Mouse (Mus musculus) kidney, adult 2 months (tissue): ENCODE measurements around the gene Egfr. TPM values are rescaled to one million over a fixed set of nuclear protein-coding genes. Genes with fewer than 3 reads are reported as not detected.
A peak's percentile ranks its signal among the peaks of the same experiment; 100 is the strongest.

Source experiments
- DNase-seq: peaks from one replicate; pipeline ENCODE4 v3.0.0; 2021
- H3K27ac ChIP-seq: fragments of 200-500 bp; 2 replicates; pipeline ENCODE4 v1.5.1; 2012; ENCODE audit warnings: low read depth, low read length, control low read depth, inconsistent platforms; ENCODE audit not compliant: insufficient read depth
- H3K27me3 ChIP-seq: fragments of 200-500 bp; replicated peaks from 2 replicates; pipeline ENCODE4 v1.6.1; 2012; ENCODE audit warnings: mild to moderate bottlenecking, moderate library complexity, low read length, inconsistent platforms; ENCODE audit not compliant: control insufficient read depth, insufficient read depth
- H3K36me3 ChIP-seq: fragments of 200-500 bp; 2 replicates; pipeline ENCODE4 v1.6.1; 2012; ENCODE audit warnings: mild to moderate bottlenecking, moderate library complexity, low read length, inconsistent platforms; ENCODE audit not compliant: control insufficient read depth, insufficient read depth
- H3K4me1 ChIP-seq: fragments of 200-500 bp; 2 replicates; pipeline ENCODE4 v1.6.1; 2011; ENCODE audit warnings: low read length; ENCODE audit not compliant: control insufficient read depth, insufficient read depth
- H3K4me3 ChIP-seq: fragments of 200-500 bp; 2 replicates; pipeline ENCODE4 v1.5.1; 2011; ENCODE audit warnings: mild to moderate bottlenecking, low read depth, low read length, control low read depth; ENCODE audit not compliant: insufficient read depth
- CTCF ChIP-seq: fragments of 200-500 bp; conservative IDR thresholded peaks from 2 replicates; pipeline ENCODE4 v1.5.1; 2011; ENCODE audit warnings: low read depth, mild to moderate bottlenecking, control low read depth, low read length, moderate library complexity, mixed read lengths; ENCODE audit not compliant: insufficient read depth, insufficient read length
- POLR2A ChIP-seq: fragments of 200-500 bp; IDR thresholded peaks from one replicate; pipeline ENCODE4 v1.6.1; 2011; ENCODE audit warnings: low read depth, low read length, control low read depth
- WGBS: fragments of 180-500 bp; shearing (Covaris S2); methylation state at CpG from one replicate; pipeline ENCODE4 v1.1.7; 2018; 5-methylcytosine and 5-hydroxymethylcytosine counted together
- polyA plus RNA-seq: library from polyadenylated mRNA; depleted of rRNA; stranded (reverse); fragments of >200 nt; gene quantifications from 2 replicates; pipeline ENCODE4 v1.2.3, GENCODE M21; 2012

The Egfr gene
- polyA plus RNA-seq, 1 experiment, result 19.9 TPM

DNA sequence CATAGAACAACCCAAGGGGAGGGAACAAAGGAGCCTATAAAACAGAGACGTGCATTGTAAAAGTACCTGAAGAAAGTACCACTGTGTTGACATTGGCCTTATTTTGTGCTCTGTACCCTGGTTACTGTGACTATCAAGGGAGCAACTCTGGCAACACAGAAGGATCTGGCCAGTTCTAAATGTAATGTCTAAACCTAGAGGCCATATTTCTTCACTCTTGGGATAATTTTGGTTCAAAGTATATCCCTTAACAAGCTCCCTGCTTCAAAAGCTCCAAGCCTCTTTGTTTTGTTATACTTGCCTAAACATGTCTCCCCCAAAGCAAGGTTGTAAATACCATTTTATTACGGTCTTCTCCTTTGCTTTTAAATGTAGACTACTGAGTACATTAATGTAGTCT lies 105.3 kb downstream of the Egfr start:
- no peak for DNase-seq
- Histone ChIP-seq H3K4me1 (no peaks in the 10 kb centered on the region), H3K27ac (no peak overlapping the region), H3K27me3 (no peaks in the 10 kb centered on the region), H3K4me3 (no peak overlapping the region), H3K36me3 (peaks cover 1% of the 10 kb centered on the region; the same call in 1 of the 2 replicates)
- TF ChIP-seq CTCF (no peak), POLR2A (no peak)
- 68% methylated on average over 2 of the region's 2 CpGs for WGBS

DNA sequence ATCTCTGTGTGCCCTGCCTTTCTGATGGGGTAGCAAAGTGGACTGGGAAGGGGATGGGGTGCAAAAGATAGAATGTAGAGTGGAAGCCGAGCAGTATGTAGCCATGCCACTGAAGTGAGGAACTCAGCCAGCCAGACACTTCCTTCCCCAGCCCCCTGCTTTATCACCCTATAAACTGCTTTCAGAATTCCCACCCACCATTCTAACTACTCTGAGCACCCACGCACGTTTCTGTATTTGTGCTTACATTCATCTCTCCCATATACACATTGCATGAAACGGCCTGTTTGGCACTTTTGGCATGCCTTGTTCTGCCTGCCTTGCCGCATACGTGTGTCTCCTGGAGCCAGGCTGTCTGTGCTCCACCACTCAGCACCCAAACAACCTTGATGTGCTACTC lies 109.0 kb downstream of the Egfr start:
- H3K36me3 ChIP-seq, result peaks cover 1% of the 10 kb centered on the region; the same call in 1 of the 2 replicates

DNA sequence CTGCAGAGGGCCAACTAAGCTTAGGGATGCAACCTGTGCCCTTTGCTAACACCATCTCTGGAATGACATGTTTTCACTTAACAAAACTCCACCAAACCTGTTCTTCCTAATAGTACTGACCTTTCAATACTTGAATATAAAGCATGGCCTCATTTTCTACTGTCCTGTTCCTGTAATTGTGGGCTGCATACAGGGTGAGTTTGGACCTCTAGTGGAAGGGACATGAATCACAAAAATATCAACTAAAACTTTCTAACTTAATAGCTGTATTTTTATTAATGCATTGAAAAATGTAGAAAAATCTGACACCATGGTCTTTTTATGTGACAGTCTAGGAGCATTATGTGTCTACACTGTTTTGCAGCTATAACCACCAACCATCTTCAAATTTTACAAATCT lies 111.5 kb downstream of the Egfr start:
- DNase-seq, result no peak
- Histone ChIP-seq H3K4me1 (no peaks in the 10 kb centered on the region), H3K4me3 (no peak overlapping the region), H3K27me3 (no peaks in the 10 kb centered on the region), H3K27ac (no peak overlapping the region), H3K36me3 (peaks cover 1% of the 10 kb centered on the region; the same call in 1 of the 2 replicates)
- TF ChIP-seq CTCF (no peak), POLR2A (no peak)

More for the DNA sequence above, 109.0 kb downstream of the Egfr start:
- TF ChIP-seq CTCF (no peak), POLR2A (no peak)
- 68% methylated on average over 6 of the region's 6 CpGs for WGBS
- no peak overlapping the region for H3K4me3 ChIP-seq
- H3K27ac ChIP-seq, result no peak overlapping the region
- H3K27me3 ChIP-seq, result no peaks in the 10 kb centered on the region
- H3K4me1 ChIP-seq, result no peaks in the 10 kb centered on the region
- DNase-seq, result no peak

DNA sequence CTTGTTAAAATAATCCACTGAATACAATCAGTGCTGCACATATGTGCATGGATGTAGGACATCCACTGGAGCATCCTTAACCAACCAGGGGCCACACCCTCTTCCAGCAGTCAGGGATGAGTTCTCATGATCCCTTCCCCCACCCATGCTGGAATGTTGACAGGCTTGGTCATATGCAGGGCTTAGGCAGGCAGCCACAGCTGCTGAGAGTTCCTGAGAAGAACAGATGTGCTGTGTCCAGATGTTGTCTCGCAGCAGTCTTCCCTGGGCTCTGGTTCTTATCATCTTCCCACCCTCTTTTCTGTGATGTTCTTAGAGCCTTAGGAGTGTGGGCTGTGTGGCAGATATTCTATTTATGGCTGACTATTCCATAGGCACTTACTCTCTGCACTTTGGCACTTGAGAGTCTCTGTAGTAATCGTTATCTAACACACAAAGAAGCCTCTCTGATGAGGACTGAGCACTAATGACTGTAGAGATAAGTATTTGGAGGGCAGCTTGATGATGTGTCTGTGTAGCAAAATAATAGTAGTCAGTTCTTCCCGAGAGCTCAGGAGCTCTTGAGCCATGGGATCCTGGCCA lies 113.1 kb downstream of the Egfr start:
- Histone ChIP-seq H3K4me1 (no peaks in the 10 kb centered on the region), H3K36me3 (peaks cover 1% of the 10 kb centered on the region; the same call in 1 of the 2 replicates), H3K27me3 (no peaks in the 10 kb centered on the region), H3K4me3 (no peak overlapping the region), H3K27ac (no peak overlapping the region)
- no peak for DNase-seq
- WGBS, result 68% methylated on average over 3 of the region's 3 CpGs
- TF ChIP-seq CTCF, result no peak

DNA sequence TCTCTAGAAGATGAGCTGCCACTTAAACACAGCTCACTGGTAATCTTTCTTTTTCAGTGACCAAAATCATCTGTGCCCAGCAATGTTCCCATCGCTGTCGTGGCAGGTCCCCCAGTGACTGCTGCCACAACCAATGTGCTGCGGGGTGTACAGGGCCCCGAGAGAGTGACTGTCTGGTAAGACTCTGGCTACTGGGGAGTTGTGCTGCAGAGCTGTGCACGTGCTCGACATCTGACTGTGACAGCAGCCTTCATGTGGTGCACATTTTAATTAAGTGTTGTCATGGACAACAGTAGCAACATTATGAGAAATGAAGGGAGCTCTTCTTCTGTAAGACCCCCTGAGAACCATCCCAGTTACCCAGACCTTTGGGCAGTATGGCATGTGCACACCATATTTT lies 116.0 kb downstream of the Egfr start:
- no peaks in the 10 kb centered on the region for H3K4me1 ChIP-seq
- no peaks in the 10 kb centered on the region for H3K27me3 ChIP-seq
- no peak for TF ChIP-seq POLR2A
- no peak for TF ChIP-seq CTCF
- H3K4me3 ChIP-seq, result no peak overlapping the region
- 91% methylated on average over 6 of the region's 6 CpGs for WGBS
- no peak overlapping the region for H3K27ac ChIP-seq
- no peaks in the 10 kb centered on the region; the same call in 1 of the 2 replicates for H3K36me3 ChIP-seq
- DNase-seq, result no peak

DNA sequence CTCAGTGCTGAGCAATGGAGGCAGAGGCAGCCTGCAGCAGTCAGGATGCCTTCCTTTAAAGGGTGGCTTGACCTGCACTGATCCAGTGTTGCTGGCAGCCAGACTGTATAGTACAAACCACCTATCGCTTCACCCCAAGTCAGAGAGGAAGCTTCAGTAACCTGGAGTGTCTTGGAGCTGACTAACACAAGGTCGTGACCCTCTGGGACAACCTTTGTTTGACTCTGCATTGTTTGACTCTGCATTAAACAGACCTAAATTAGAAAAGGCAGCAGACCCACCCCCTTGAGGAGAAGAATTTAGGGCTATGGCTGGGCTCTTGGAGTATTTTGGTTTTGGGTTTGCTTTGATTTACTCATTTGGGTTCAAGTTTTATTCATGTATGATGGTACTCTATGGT lies 117.5 kb downstream of the Egfr start:
- Histone ChIP-seq H3K36me3 (no peaks in the 10 kb centered on the region; the same call in none of the 2 replicates), H3K4me3 (no peak overlapping the region), H3K27ac (no peak overlapping the region), H3K27me3 (no peaks in the 10 kb centered on the region), H3K4me1 (no peaks in the 10 kb centered on the region)
- DNase-seq, result no peak
- WGBS, result 77% methylated on average over 2 of the region's 2 CpGs
- TF ChIP-seq CTCF (no peak), POLR2A (no peak)

DNA sequence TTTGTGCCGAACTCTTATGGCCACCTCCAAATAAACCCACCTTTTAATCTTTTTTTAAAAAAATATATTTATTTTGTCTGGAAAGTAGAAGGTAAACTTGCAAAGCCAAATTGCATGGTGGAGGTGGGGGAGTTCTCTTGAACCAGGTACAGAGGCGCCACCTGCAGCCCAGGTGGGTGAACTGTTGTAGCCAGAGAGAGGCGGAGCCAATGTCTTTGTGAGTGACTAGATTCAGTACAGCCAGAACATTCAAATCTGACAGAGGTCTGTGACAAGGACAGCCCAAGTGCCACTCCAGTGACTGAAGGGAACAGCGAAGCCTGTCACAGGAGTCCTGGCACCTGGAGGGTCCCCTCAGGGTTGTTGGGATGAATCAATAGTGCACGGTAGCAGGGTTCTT lies 119.1 kb downstream of the Egfr start:
- Histone ChIP-seq H3K27ac (no peak overlapping the region), H3K27me3 (no peaks in the 10 kb centered on the region), H3K4me3 (no peak overlapping the region), H3K4me1 (no peaks in the 10 kb centered on the region), H3K36me3 (no peaks in the 10 kb centered on the region; the same call in none of the 2 replicates)
- no peak for TF ChIP-seq POLR2A
- TF ChIP-seq CTCF, result peak; percentile 70
- DNase-seq, result peak; percentile 82
- WGBS, result 63% methylated on average over 5 of the region's 5 CpGs
